Mouse (Mus musculus) kidney, postnatal 36 days (tissue): ENCODE data around the gene Ofd1.

Experiments
- DNase-seq, 2 experiments: peaks; one replicate each; pipeline ENCODE4 v3.0.0; 2021 to 2022; ENCODE audit warnings: mixed read lengths in 2 of 2

The Ofd1 gene

DNA sequence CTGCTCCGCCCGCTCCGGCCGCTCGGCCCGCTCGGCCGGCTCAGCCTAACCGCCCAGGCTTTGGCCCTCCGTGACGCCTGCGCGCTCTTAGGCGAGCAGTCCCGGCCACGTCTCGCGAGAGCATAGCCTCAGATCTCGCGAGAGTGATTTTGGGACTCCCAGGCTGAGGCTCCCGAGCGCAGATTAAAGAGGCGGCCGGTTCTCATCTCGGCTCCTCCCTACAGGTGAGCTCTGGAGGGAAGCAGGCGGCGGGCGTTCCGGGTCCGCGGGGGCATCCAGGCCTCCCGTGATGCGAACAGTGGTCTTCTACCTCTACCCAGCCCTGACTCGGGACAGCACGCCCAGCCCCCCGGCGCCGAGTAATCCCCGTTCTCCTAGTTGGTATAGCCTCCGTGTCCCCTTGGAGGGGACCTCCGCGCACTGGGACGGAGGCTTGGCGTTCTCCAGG, at the start of gene Ofd1:
Ofd1 (minus strand) TSS at position 89 of the 448 bp plus-strand sequence.
- peak; percentile 92 to 94 for DNase-seq

DNA sequence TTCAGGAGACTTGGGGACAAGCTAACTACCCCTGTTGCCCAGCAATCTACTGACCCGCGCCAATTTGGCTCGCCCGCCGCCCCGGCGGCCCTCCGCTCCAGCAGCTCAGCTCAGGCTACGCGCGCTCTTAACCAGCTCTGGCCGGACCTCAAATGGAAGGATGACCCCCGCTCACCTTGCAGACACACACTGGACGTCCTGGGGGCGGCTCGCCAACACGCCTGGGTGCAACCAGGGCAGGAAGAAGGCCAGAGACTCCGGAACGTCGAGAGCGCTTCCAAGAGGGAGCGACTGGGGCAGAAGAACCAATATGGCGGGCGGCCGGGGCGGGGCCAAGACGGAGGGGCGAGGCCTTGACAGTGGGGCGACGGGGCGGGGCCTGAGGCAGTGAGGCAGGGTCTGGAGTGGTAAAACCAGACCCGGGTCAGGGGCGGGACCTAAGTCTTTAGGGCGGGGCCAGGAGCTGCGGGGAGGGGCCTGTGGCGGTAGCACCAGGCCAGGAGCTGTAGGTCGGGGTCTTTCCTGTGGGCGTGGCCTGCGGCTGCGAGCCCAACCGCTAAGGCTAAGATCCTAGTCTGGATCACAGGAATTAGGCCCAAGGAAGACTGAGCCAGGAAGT, 39.0 kb upstream of the Ofd1 start, which contains the start of gene Rab9:
Rab9 (minus strand) TSS at position 503 of the 619 bp plus-strand sequence.
- DNase-seq: peak; percentile 95 to 98

DNA sequence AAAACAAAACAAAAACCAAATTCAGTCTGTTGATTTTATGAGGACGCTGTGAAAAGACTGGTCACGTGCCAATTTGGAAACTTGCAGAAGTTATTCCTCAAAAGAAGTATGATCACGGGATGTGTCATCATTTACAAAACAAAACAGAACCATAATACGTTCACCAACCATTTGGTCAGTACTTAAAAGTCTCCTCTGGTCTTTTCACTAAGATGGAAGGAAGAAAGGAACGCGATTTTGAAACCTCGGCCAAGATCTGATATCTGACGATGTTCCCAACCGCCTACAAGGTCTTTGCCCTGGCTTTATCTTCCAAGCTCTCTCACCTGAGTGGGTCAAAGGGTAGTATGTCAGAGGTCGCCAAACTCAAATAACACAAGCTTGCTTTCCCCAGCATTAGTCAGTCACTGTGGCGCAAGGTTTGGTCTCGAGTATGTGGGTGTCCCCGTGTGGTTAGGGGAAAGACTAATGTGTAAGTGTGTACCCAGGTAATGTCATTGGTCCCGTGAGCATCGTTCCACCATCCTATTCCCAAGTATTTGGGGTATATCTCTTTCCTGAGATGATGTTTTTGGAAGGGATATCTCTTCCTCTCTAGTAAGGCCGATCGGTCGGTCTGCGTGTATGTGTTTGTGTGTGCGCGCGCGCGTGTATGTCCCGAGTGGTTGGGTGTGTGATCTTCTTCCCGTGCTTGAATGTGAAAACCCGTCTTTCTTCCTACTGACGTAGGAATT, 38.3 kb upstream of the Ofd1 start:
- DNase-seq: peak; percentile 31 to 41

DNA sequence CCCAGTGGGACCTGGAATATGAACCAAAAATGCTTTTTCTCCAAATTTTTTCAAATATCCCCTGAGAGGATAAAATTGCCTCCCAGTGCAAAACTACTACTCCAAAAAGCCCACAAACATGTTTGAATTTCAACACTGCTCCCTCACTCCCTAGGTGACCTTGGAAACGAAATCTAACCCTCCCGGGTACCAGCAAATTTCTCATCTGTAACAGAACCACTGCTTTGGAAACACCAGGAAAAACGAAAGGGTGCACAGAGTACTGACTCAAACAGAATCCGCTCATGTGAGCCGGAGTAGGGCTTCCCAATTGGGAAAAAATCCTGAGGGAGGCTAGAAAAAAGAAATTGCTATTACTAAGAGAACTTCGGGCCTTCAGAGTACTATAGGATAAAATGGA, 36.9 kb upstream of the Ofd1 start:
- DNase-seq: peak in 1 of 2 experiments; percentile 24

DNA sequence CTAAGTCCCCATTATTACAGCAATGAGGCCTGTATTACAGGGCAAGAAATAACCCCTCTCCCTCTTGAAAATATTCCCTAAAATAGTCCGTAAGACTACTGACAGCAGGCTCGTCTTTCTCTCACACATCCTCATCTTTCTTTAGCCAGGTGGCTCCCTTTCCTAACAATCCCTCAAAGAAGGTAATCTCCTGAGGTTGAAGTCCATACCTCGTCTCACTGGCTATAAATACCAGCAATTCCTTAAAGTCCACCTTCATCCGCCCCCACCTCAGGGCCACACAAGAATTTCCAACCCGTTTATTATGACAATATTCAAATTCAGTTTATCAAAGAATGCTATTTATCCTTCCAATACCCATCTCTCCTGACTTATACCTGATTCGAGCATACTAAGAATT, 32.1 kb upstream of the Ofd1 start:
- DNase-seq: no peak

DNA sequence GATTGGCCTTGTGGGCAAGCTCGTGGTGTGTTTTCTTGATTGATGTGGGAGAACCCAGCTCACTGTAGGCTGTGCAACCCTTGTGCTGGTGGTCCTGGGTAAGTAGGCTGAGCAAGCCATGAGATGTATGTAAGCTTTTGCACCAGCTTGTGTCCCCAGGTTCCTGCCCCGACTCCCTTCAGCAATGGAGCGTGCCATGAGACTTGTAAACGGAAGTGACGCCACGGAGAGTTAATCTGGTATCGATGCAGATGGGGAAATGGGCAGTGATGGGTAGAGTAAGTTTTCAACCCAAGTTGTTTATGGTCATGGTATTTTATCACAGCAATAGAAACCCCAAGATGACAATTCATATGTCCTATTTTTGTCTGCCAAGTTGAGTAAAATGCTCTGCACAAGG, 27.8 kb upstream of the Ofd1 start:
- no peak for DNase-seq

DNA sequence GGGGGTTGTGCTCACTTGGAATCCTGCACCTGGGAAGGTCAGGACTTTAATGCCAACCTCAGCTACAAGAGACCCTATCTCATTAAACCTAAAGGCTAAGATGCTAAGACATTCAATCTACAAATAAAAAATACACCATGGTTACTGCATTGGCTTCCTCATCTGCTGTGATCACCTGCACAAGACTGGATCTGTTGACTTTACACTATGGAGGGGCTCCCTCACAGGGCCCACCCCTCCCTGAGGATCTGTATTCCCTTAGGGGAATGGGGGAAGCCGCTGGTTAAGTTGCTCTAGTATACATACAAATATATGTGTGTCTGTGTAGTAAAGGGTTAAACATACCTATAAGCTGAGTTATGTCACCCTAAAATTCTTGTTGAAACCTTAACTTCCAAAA, 15.0 kb upstream of the Ofd1 start:
- DNase-seq: no peak

DNA sequence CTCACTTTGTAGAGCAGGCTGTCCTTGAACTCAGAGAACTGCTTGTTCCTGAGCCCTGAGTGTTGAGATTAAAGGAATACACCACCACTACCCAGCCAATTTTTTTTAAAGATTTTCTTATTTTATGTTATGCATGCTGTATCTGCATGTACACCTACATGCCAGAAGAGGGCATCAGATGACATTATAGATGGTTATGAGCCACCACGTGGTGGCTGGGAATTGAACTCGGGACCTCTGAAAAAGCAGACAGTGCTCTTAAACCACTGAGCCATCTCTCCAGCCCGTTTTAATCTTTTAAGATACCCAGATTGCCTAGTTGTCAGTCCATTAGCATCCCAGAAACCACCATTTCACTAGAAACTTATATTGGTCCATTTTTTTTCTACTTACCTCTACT, 13.8 kb upstream of the Ofd1 start:
- DNase-seq: no peak

DNA sequence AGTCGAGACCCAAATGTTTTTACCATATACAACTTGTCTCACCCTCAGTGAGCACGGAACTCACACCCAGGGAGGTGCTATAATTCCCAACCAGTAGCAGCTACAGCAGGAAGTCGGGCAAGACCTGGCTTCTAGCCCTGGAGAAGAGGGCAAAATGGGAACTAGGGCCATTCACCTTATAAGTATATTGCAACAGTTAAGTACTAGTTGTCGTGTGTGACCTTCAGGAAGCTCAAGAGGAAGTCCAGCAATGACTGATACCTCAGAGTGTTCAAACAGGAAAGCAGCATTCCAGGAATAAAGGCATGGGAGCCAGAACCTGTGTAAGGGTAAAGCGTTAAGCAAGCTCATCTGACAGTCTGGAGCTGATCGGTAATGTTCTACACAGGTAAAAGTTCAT, 13.0 kb upstream of the Ofd1 start:
- no peak for DNase-seq

DNA sequence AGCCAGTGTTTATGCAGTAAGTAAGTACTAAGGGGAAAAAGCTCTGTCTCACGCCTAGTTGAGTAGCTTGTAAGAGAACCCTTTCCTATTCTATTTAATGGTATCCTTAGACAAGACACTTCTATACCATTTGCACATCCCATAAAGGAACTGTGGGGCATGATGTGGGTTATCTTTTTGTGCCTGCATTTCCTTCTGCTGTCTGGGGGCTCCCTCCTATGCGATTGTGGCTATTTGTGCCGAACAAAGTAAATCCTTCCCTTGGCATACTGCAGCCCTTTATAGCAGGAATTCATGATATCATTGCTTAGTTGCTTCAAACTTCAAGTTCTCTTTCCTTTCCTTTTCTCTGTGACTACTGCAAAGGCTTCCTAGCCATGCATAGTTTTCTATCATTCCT, 4.0 kb upstream of the Ofd1 start:
- DNase-seq: no peak

DNA sequence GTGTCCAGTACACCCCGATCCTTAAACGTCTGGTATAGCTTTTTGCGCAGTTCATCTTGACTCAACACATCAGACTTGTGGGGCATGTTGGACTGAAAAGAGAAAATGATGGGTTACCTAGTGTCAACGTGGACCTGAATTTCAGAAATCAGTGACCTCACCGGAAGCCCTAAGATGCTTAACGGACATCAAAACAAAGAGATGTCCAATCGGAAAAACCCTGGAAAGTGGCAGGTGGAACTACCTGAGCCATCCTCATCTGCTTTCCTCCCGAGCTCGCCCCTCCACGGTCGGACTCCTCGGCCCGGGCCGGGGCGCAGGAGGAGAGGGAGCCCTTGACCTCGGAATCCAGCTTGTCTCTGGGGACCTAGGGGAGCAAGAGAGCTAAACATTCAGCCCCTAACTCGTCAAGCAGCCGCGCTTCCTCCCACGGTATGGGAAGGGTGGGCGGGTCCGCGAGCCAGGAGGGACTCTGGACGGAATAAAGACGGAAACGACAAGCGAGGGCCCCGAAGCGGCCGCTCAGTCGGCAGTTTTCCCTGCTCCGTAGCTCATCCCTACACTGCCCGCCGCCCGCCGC, 378 bp downstream of the Ofd1 start, which contains the start of gene Trappc2:
Trappc2 (plus strand) TSS at position 539 of the 580 bp plus-strand sequence.
- no peak for DNase-seq

DNA sequence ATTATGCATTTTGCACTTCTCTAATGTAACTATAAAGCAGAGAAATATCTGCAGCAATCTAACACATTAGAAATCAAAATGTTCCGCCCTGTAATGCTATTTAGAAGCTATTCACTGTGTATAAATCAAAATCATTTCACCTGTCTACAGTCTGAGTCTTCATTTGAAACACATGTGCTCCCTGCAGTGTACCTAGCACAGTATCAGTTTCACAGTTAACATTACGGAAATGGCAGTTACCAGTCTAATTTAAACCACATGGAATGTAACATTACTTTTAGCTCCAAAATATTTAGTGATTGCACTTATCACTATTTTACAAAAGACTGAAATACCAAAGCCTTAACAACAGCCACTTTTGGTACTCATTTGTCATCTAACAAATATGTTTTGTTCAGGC, 5.7 kb downstream of the Ofd1 start:
- no peak for DNase-seq

DNA sequence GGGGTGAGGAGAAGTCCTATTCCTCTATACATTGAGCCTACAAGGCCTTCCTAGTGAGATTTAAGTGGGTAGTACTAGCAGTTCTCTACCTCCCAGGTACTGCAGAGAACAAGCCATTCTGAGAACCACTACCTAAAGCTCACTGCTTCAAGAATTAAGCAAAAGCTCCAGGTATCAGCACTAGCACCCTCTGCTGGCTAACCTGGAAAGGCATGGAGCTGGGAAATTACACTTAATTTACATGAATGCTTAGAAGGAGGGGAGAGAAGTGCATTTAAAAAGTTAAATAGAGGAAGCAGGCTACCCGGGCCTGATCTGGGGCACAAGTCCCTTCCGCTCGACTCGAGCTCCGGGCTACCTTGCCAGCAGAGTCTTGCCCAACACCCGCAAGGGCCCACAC, 24.3 kb downstream of the Ofd1 start:
- DNase-seq: peak; percentile 21 to 57

DNA sequence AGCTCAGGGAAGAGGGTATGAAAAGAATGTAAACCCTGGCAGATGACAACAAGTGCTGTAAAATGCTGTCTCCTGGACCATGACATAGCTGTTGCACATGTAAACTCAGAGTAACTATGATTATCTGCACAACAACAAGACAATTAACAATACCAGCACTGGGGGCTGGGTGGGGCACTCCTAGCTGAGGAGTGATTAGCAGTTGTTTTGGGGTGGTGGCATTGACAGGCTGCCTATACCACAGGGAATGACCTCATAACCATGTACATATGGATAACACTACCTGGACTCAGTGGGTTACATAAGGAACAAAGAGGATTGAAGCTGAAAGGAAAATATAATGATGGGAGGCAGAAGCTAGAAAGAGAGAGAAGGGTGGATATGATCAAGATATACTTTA, 32.6 kb downstream of the Ofd1 start:
- DNase-seq: no peak

DNA sequence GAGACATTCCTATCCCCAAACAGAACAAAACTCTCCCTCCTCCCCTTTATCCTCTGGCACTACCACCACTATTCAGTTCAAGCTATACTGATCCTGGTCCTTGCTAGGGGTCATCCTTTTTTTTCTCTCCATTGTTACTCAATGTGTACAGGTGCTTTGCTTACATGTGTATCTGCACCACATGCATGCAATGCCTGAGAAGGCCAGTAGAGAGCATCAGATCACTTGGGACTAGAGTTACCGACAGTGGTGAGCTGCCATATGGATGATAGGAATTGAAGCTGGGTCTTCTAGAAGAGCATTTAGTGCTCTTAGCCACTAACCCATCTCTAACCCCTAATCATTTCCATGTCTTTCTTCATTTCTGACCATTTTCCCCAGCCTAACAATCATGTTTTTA, 46.8 kb downstream of the Ofd1 start:
- peak in 1 of 2 experiments; percentile 7 for DNase-seq

DNA sequence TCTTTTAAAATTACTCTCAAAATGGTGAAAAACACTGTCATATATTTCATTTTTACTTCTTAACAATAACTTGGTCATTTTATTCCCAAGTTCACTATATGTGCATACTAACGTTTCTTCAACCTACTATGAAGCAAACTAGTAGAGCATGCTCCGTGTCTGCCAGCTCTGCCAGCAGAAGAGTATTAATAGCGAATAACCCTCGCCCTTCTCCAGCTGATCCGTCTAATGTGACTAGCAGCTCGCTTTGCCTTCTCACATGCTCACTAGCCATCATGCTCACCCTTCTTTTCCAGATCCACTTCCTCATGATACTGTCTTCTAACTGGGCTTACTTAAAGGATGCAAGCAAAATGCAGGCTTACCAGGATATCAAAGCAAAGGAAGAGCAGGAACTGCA, 53.8 kb downstream of the Ofd1 start:
- no peak for DNase-seq

DNA sequence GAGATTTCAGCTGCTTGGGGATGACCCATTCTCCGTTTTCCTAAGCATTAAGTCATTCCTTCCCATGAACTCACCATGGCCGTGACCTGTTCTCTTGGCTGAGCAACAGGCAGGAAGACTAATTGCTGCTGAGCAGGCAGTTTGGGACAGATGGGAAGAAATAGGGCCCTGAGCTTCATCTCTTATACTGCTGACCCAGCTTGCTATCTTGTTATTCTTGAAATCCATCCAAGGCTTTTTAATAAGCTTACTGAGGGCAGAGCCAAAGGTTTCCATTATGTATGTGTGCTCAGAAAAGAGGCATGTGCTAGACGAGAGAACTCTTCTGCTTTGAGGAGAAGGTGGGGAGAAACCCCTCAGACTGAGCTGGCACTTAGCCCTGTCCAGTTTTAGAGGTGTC, 55.6 kb downstream of the Ofd1 start:
- DNase-seq: peak; percentile 33 to 53

DNA sequence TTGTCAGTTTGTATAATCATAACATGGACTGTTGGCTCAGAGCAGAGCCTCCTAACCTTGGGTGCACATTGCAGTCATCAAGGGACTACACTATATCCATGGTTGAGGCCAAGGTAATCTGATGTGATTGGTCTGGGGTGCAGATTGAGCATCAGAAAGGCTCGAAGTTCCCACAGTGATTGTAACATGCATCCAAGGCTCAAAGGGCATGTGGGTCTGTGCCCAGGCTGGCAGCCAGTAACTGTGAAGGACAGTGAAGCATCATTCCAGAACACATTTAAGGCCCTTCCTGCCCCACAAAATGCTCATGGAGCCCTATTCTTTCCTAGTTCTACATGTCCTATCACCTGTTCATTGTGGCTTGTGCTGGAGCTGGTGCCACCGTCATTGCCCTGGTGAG, 56.9 kb downstream of the Ofd1 start:
- peak in 1 of 2 experiments; percentile 14 for DNase-seq

DNA sequence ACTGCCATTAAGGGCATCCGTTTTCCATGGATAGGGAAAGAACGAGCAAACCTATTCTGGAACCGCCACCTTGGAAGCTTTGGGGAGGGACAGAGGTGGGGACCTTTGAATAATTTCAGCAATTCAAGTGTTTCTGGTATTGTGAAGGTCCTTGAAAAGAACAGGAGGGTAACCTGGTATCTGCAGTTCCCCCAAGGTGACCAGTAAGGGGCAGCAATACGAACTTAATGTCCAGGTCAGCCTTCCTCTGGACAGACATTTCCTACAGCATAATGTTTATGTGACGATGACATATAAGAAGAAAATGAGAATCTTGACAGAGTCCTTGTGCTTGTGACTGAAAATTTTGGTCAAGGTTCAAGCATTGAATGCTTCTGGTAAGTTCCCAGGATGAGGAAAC, 61.9 kb downstream of the Ofd1 start:
- DNase-seq: no peak

DNA sequence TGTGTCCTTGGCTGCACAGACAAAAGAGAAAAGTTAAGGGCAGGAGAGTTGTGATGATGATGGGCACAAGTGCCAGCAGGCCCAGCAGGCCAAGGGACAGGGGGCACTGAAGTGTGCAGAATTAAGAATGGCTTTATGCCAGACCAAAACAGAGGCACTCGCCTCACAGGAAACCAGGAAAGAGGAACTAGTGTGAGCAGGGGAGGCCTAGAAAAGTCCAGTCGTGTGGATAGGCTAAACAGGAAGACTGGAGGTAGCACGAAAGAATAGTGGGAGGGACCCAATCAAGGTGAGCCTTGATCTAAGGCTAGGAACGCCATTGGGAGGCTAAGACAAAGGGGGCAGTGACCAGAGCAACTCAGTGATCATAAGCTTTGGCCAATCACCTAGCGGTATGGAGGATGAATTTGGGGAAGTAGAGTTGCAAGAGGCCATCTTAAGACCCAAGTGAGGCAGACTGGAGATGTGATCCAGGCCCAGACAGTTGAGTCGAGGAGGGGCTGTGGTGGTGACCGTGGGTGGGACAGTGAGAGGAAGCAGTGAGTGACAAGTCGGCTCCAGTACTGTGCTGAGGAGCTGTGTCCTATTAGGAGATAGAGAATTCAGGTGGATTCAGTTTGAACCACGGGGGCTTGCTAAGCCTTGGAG, 63.7 kb downstream of the Ofd1 start:
- DNase-seq: no peak

DNA sequence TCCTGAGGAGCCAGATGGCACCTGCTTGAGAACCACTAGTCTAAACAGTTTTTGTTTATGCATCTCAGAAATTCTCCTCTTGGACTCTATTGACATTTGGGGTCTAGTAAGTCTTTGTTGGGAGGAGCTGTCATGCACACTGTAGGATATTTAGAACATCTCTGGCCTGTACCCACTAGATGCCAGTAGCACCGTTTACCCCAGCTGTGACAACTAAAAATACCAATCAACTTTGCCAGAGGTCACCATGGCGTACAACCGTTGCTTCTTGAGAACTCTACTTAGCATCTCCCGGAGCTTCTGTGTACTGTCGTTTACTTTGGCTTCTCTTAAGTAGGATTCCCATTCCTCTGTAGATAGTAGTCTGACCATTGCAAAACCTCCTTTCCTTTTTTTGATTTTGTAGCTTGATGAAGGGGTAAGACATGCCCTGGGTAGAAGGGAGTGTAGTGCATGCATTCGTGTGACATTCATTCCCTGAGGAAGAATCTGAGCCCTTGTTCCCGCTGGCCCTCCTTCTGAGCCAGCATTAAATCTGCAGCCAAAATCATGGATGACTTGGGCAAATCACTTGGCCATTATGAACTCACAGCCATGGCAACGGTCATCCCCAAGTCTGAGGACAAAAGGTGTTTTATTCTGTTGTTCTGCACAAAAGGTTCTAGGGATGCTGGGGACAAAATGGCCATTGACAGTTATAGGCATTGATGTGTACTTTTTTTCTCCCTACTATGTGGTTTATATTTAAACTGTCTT, 74.9 kb downstream of the Ofd1 start:
- DNase-seq: no peak

DNA sequence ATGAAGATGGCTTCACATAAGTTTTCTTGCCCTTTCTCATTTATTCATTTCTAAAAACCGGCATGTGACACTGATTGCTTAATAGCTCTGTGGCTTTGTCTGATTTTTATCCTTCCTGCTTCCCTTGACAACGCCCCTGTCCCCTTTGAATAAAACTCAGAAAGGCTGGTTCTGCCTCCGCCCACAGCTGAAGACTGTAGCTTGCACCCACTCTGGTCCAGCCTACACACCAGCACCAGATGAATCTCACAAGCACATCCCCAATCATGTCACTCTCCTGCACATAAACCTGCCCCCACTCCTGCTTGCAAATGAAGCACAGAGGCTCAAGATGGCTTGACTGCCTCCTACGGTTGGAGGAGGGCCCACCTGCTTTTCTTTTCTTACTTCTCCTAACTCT, 80.0 kb downstream of the Ofd1 start:
- no peak for DNase-seq

DNA sequence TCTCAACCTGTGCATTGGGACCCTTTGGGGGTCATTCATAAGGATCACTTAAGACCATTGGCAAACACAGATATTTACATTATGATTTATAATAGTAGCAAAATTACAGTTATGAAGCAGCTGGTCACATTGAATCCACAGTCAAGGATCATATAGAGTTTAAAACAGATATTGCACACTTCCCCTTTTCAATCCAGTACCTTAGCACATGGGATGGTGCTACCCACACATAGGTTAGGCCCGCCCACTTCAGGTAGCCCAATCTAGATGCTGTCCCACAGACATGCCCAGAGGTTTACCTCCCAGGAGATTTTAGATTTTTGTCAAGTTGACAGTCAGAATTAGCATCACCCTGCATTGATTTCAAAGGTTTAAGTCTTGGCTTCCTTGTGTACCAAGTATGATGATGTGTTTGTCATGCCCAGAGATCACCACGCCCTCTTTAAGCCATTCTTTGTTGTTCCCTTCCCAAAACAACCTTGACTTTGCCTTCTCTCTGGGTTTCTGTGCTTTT, 80.5 kb downstream of the Ofd1 start:
- DNase-seq: no peak
